Mouse (Mus musculus) ES-E14 (cell line): ENCODE data around the gene Szt2. TPM values are rescaled to one million over a fixed set of nuclear protein-coding genes. Genes with fewer than 3 reads are reported as not detected.

Experiments used
- DNase-seq: peaks from one replicate; pipeline ENCODE4 v3.0.0-alpha.2; 2013; ENCODE audit warnings: low read depth, low spot score
- H3K27ac ChIP-seq: 2 replicates; pipeline ENCODE4 v1.5.1; 2012; ENCODE audit warnings: low read depth, mild to moderate bottlenecking, low read length, moderate library complexity, mixed read lengths; ENCODE audit not compliant: poor library complexity, insufficient read depth, severe bottlenecking
- H3K36me3 ChIP-seq: 2 replicates; pipeline ENCODE4 v1.6.1; 2012; ENCODE audit warnings: mild to moderate bottlenecking, low read length, moderate library complexity, mixed read lengths; ENCODE audit not compliant: control insufficient read depth, poor library complexity, insufficient read depth, severe bottlenecking
- H3K4me1 ChIP-seq, 2 experiments: fragments of 150-350 bp in 1 of 2; sonication (generic) in 1 of 2; 2 replicates each; pipeline ENCODE4 v1.6.1; 2012; ENCODE audit warnings: low read length in 2 of 2, mild to moderate bottlenecking in 1 of 2, mixed read lengths in 1 of 2; ENCODE audit not compliant: control insufficient read depth in 2 of 2, insufficient read depth in 2 of 2, poor library complexity in 1 of 2
- H3K4me3 ChIP-seq, 2 experiments: fragments of 150-350 bp in 1 of 2; sonication (generic) in 1 of 2; 2 replicates each; pipeline ENCODE4 v1.5.1; 2012; ENCODE audit warnings: low read length in 2 of 2, low read depth in 1 of 2, mild to moderate bottlenecking in 1 of 2, mixed read lengths in 1 of 2; ENCODE audit not compliant: insufficient read depth in 1 of 2, poor library complexity in 1 of 2, severe bottlenecking in 1 of 2
- H3K9ac ChIP-seq: 2 replicates; pipeline ENCODE4 v1.6.1; 2012; ENCODE audit warnings: low read depth, mild to moderate bottlenecking, low read length, mixed read lengths; ENCODE audit not compliant: poor library complexity, insufficient read depth, severe bottlenecking
- H3K9me3 ChIP-seq: fragments of 150-350 bp; sonication (generic); 2 replicates; pipeline ENCODE4 v1.6.1; 2012; ENCODE audit warnings: low read depth, mild to moderate bottlenecking, low read length; ENCODE audit not compliant: control insufficient read depth, insufficient read depth
- CHD2 ChIP-seq: IDR thresholded peaks from 2 replicates; pipeline ENCODE4 v1.6.1; 2014; ENCODE audit warnings: mild to moderate bottlenecking, low read depth, low read length, inconsistent platforms
- HCFC1 ChIP-seq: IDR thresholded peaks from 2 replicates; pipeline ENCODE4 v1.6.1; 2012; ENCODE audit warnings: low read length, inconsistent platforms, borderline replicate concordance; ENCODE audit not compliant: insufficient read depth
- MAFK ChIP-seq: IDR thresholded peaks from 2 replicates; pipeline ENCODE4 v1.6.1; 2014; ENCODE audit warnings: mild to moderate bottlenecking, low read depth, low read length, inconsistent platforms; ENCODE audit not compliant: insufficient read depth
- ZC3H11A ChIP-seq: IDR thresholded peaks from 2 replicates; pipeline ENCODE4 v1.6.1; 2012; ENCODE audit warnings: low read depth, mild to moderate bottlenecking, inconsistent platforms, low read length, borderline replicate concordance
- ZNF384 ChIP-seq: IDR thresholded peaks from 2 replicates; pipeline ENCODE4 v1.6.1; 2012; ENCODE audit warnings: low read depth, low read length, inconsistent platforms
- in situ Hi-C, 2 experiments: fragments of 600-800 bp; cut with MboI; formaldehyde crosslinking; loops; one replicate each; pipeline ENCODE4 v1.15.1; 2025; ENCODE audit warnings: low sequenced_read_pairs in 2 of 2, inconsistent platforms in 1 of 2; ENCODE audit not compliant: unreplicated experiment in 2 of 2
- total RNA-seq: library from RNA; depleted of rRNA; stranded (reverse); fragments of 300-350 nt; gene quantifications from 2 replicates; pipeline ENCODE4 v1.2.3, GENCODE M21; 2012

The Szt2 gene
- total RNA-seq, 1 experiment: 17.4 TPM

DNA sequence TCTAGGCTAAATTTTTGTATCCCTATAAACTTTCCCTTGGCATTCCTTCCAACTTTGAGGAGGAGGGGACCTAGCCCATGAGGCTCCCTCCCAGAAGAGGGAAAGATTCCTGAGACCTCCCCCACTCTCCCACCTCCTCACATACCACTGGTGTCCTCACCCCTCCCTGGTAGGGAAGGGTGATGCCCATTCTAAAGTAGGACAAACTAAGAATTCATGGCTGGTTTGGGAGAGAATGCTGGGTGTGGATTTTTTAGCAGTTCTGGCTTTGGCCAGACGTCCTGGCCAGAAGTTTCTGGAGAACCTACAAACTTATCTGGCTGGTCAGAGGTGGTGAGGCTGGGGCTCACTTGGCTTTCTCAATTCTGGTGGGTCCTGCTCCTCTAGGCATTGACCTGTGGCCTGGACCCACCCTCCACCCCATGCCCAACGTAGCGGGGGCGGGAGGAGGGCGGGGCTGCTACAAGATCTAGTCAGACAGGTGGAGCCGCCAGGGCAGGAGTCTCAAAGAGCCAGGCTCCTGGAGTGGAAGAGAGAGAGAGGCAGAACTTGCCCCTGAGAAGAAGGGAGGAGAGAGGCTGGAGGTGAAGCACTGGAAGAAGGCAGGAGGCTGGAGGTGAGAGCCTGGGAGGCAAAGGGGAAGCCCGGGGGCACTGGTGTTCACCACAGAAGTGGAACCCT is 20.3 kb upstream of the Szt2 start:
- Histone ChIP-seq H3K9ac (no peak overlapping the region), H3K27ac (no peak overlapping the region), H3K9me3 (no peaks in the 10 kb centered on the region), H3K4me3 (no peak overlapping the region), H3K36me3 (peaks cover 38% of the 10 kb centered on the region), H3K4me1 (peaks cover 0 to 24% of the 10 kb centered on the region in 2 experiments; a peak in 2 of 4 replicates)
- in situ Hi-C loops: no loop called here
- TF ChIP-seq ZC3H11A: no peak
- TF ChIP-seq MAFK: no peak
- no peak for TF ChIP-seq ZNF384
- no peak for TF ChIP-seq CHD2
- TF ChIP-seq HCFC1: no peak
- DNase-seq: no peak

DNA sequence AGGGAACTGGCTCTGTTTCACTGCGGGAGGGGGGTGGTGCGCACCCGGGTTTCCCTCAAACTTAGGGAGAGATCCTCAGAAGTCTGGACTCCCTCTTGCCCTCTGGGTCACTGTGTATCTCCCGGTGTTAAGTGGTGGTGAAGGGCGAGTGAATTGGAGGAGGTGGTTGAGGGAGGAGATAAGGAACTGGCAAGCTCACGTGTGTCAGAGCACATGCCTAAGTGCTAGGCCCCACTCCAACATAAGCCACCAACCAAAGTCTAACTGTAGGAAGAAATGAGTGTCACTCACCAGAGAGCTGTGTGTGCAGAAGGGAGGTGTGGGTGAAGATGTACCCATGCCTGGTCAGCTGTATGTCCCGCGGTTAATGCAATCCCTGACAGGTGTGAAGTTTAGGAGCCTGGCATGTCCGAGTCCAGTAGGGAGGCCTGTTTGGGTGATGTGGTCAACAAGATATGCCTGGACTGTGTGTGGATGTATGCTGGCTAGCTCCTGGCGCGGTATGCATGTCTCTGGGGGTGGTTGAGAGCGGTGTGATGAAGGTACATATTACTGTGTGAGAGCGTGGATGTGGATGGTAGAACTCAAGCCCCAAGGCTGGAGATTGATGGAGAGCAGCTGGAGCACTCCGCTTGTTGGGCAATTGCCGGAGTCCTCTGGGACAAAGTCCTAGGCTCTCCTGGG is 19.6 kb upstream of the Szt2 start:
- Histone ChIP-seq H3K27ac (no peak overlapping the region), H3K36me3 (peaks cover 34% of the 10 kb centered on the region), H3K9me3 (no peaks in the 10 kb centered on the region), H3K9ac (peak overlapping the region; percentile 73), H3K4me1 (peaks cover 0 to 24% of the 10 kb centered on the region in 2 experiments; a peak in 2 of 4 replicates), H3K4me3 (peak overlapping the region; percentile 80 to 82)
- in situ Hi-C loops: no loop called here
- no peak for DNase-seq
- TF ChIP-seq MAFK (no peak), HCFC1 (no peak), ZNF384 (no peak), CHD2 (no peak), ZC3H11A (no peak)

DNA sequence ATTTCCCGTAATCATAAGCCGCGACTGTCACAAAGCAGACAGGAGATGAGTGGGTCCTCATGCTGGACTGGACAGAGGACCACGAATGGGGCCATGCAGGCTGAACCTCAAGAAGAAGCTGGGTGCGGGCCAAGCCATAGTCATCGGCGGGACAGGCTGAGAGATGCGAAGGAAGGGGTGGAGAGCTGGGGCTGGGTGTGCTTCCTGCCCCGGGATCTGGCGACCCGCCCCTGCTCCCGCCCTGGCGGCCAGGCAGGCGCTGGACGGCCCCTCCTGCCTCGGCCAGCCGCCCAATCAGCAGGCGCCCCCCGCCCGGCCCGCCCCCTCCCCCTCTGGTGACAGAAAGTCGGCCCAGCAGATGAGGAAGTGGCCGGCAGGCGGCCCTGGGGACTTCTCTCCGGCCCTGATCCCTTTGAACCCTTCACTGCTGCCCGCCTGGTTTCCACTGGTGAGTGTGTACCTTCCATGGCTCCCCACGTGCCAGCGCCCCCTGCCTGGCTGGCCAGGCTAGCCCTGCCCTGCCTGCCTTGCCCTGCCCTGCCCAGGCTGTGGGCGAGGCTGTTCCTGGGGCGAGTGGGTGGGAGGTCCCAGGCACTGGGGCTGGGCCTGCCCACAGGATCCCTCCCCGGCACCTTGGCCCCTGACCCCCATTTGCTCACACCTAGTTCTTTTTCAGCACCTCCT is 18.8 kb upstream of the Szt2 start, which contains the start of gene Elovl1:
Elovl1 (plus strand) TSS at position 326 of the 684 bp plus-strand sequence.
- peaks cover 26% of the 10 kb centered on the region for H3K36me3 ChIP-seq
- 0 out of 2 replicates have a peak, but pooled peaks have one; percentile 29 for TF ChIP-seq HCFC1
- TF ChIP-seq MAFK: no peak
- H3K4me1 ChIP-seq: peaks cover 0 to 22% of the 10 kb centered on the region in 2 experiments; a peak in 2 of 4 replicates
- in situ Hi-C loops: no loop called here
- H3K9me3 ChIP-seq: no peaks in the 10 kb centered on the region
- H3K27ac ChIP-seq: no peak within 1 kb of the TSS
- peak within 1 kb of the TSS; percentile 80 to 82 for H3K4me3 ChIP-seq
- peak within 1 kb of the TSS; percentile 82 for H3K9ac ChIP-seq
- no peak for DNase-seq

DNA sequence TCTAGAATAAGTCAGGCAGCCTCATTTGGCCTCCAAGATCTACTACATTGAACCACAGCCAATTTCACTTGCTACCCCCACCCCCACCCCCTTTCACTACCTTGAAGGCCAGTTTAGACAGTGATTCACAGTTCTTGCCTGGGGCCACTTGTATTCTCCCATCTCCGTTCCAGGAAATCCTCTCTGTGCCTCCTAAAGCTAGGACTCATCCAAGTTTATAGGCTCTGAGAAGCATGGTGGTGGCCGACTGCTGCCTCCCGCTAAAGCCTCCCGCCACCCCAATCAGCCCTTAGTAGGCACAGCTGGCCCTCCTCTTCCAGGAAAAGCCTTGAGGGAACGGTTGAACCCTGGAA is 18.3 kb upstream of the Szt2 start:
- Histone ChIP-seq H3K27ac (no peak overlapping the region), H3K4me1 (peaks cover 0 to 22% of the 10 kb centered on the region in 2 experiments; a peak in 2 of 4 replicates), H3K4me3 (peak overlapping the region; percentile 80 to 82), H3K9me3 (no peaks in the 10 kb centered on the region), H3K36me3 (peaks cover 21% of the 10 kb centered on the region), H3K9ac (peak overlapping the region; percentile 82)
- DNase-seq: no peak
- no peak for TF ChIP-seq ZC3H11A
- no peak for TF ChIP-seq ZNF384
- no peak for TF ChIP-seq HCFC1
- TF ChIP-seq MAFK: no peak
- no peak for TF ChIP-seq CHD2
- in situ Hi-C loops: no loop called here
